Mouse (Mus musculus) CH12.LX (cell line): ENCODE measurements around the gene Nthl1. TPM values are rescaled to one million over a fixed set of nuclear protein-coding genes. Genes with fewer than 3 reads are reported as not detected.
"Not testable (repeated sequence)": the region's sequence is repeated elsewhere in the genome, so short reads cannot be mapped to it uniquely, and the experiment has no call there.

Source experiments
- DNase-seq: peaks from one replicate; pipeline ENCODE4 v3.0.0-alpha.2; 2013; ENCODE audit errors: extremely low read depth
- H3K27ac ChIP-seq: 2 replicates; pipeline ENCODE4 v1.5.1; 2012; ENCODE audit warnings: low read depth, mild to moderate bottlenecking, control low read depth, moderate library complexity; ENCODE audit not compliant: insufficient read depth
- H3K27me3 ChIP-seq: replicated peaks from 2 replicates; pipeline ENCODE3; 2012; ENCODE audit warnings: inconsistent platforms
- H3K36me3 ChIP-seq, 2 experiments: replicated peaks in 1 of 2; 2 replicates each; pipeline versions ENCODE3 to v1.6.1; 2012; ENCODE audit warnings: inconsistent platforms in 1 of 2, low read length in 1 of 2, mild to moderate bottlenecking in 1 of 2, mixed read lengths in 1 of 2, moderate library complexity in 1 of 2; ENCODE audit not compliant: control insufficient read depth in 1 of 2, insufficient read depth in 1 of 2
- H3K4me1 ChIP-seq, 2 experiments: 2 replicates each; pipeline ENCODE4 v1.6.1; 2012; ENCODE audit warnings: inconsistent platforms in 1 of 2, moderate library complexity in 1 of 2; ENCODE audit not compliant: insufficient read depth in 2 of 2, control insufficient read depth in 1 of 2
- H3K4me2 ChIP-seq: 2 replicates; pipeline ENCODE4 v1.6.1; 2012; ENCODE audit warnings: low read depth, mild to moderate bottlenecking, control low read depth; ENCODE audit not compliant: poor library complexity, insufficient read depth, severe bottlenecking
- H3K4me3 ChIP-seq, 3 experiments: fragments of 150-350 bp in 1 of 3; sonication (generic) in 1 of 3; replicated peaks in 1 of 3; 2 replicates each; pipeline versions ENCODE3 to v1.5.1; 2011 to 2012; ENCODE audit warnings: low read depth in 2 of 3, low read length in 2 of 3, mild to moderate bottlenecking in 2 of 3, moderate library complexity in 2 of 3, control low read depth in 1 of 3, improper control_type of control experiment in 1 of 3, inconsistent platforms in 1 of 3, mixed read lengths in 1 of 3; ENCODE audit not compliant: poor library complexity in 1 of 3
- H3K79me2 ChIP-seq: replicated peaks from 2 replicates; pipeline ENCODE4 v1.6.1; 2012; ENCODE audit warnings: mild to moderate bottlenecking, moderate library complexity; ENCODE audit not compliant: control insufficient read depth, poor library complexity, insufficient read depth, severe bottlenecking; ENCODE audit errors: extremely low read depth
- H3K9ac ChIP-seq: 2 replicates; pipeline ENCODE4 v1.6.1; 2012; ENCODE audit warnings: low read depth, mild to moderate bottlenecking, control low read depth, moderate library complexity; ENCODE audit not compliant: insufficient read depth
- H3K9me3 ChIP-seq: replicated peaks from 2 replicates; pipeline ENCODE3; 2012; ENCODE audit warnings: low read length, inconsistent platforms, mixed read lengths
- BHLHE40 ChIP-seq: IDR thresholded peaks from 2 replicates; pipeline ENCODE4 v1.6.1; 2011; ENCODE audit warnings: mild to moderate bottlenecking, low read depth, low read length, improper control_type of control experiment
- CHD1 ChIP-seq: IDR thresholded peaks from 2 replicates; pipeline ENCODE4 v1.6.1; 2012; ENCODE audit warnings: low read depth, low read length, improper control_type of control experiment, inconsistent platforms
- CHD2 ChIP-seq: IDR thresholded peaks from 2 replicates; pipeline ENCODE4 v1.6.1; 2011; ENCODE audit warnings: low read length, improper control_type of control experiment
- E2F4 ChIP-seq: IDR thresholded peaks from 2 replicates; pipeline ENCODE4 v1.6.1; 2011; ENCODE audit warnings: low read depth, low read length, improper control_type of control experiment; ENCODE audit not compliant: insufficient replicate concordance
- IRF4 ChIP-seq: IDR thresholded peaks from 2 replicates; pipeline ENCODE4 v1.6.1; 2014; ENCODE audit warnings: low read depth, mild to moderate bottlenecking, inconsistent platforms, low read length, improper control_type of control experiment
- JUN ChIP-seq: IDR thresholded peaks from 2 replicates; pipeline ENCODE4 v1.6.1; 2011; ENCODE audit warnings: low read depth, mild to moderate bottlenecking, low read length, improper control_type of control experiment, moderate library complexity; ENCODE audit not compliant: insufficient read depth
- JUND ChIP-seq: conservative IDR thresholded peaks from 2 replicates; pipeline ENCODE4 v1.6.1; 2011; ENCODE audit warnings: low read depth, low read length, improper control_type of control experiment
- KAT2A ChIP-seq: IDR thresholded peaks from 2 replicates; pipeline ENCODE4 v1.6.1; 2012; ENCODE audit warnings: low read length, improper control_type of control experiment, inconsistent platforms; ENCODE audit not compliant: insufficient replicate concordance
- MAX ChIP-seq: IDR thresholded peaks from 2 replicates; pipeline ENCODE4 v1.6.1; 2011; ENCODE audit warnings: low read length, improper control_type of control experiment
- MEF2A ChIP-seq: IDR thresholded peaks from 2 replicates; pipeline ENCODE4 v1.6.1; 2014; ENCODE audit warnings: low read depth, mild to moderate bottlenecking, inconsistent platforms, low read length, improper control_type of control experiment, borderline replicate concordance
- MXI1 ChIP-seq: IDR thresholded peaks from 2 replicates; pipeline ENCODE4 v1.6.1; 2011; ENCODE audit warnings: mild to moderate bottlenecking, low read depth, low read length, improper control_type of control experiment
- MYC ChIP-seq: IDR thresholded peaks from 2 replicates; pipeline ENCODE4 v1.6.1; 2011; ENCODE audit warnings: low read depth, mild to moderate bottlenecking, improper control_type of control experiment, low read length
- NRF1 ChIP-seq: IDR thresholded peaks from 2 replicates; pipeline ENCODE4 v1.6.1; 2014; ENCODE audit warnings: low read depth, mild to moderate bottlenecking, inconsistent platforms, low read length, improper control_type of control experiment, moderate library complexity
- PAX5 ChIP-seq: IDR thresholded peaks from 2 replicates; pipeline ENCODE4 v1.6.1; 2012; ENCODE audit warnings: low read length, inconsistent platforms, mixed read lengths
- POLR2A ChIP-seq: IDR thresholded peaks from 2 replicates; pipeline ENCODE4 v1.6.1; 2011; ENCODE audit warnings: low read depth, mild to moderate bottlenecking, improper control_type of control experiment, low read length
- RAD21 ChIP-seq: IDR thresholded peaks from 2 replicates; pipeline ENCODE4 v1.6.1; 2011; ENCODE audit warnings: low read depth, mild to moderate bottlenecking, low read length, improper control_type of control experiment, moderate library complexity
- SIN3A ChIP-seq: IDR thresholded peaks from 2 replicates; pipeline ENCODE4 v1.6.1; 2012; ENCODE audit warnings: low read length, improper control_type of control experiment, inconsistent platforms
- SMC3 ChIP-seq: IDR thresholded peaks from 2 replicates; pipeline ENCODE4 v1.6.1; 2011; ENCODE audit warnings: low read depth, low read length, improper control_type of control experiment
- TCF12 ChIP-seq: IDR thresholded peaks from 2 replicates; pipeline ENCODE4 v1.6.1; 2014; ENCODE audit warnings: low read depth, mild to moderate bottlenecking, inconsistent platforms, low read length, improper control_type of control experiment
- ZC3H11A ChIP-seq: IDR thresholded peaks from 2 replicates; pipeline ENCODE4 v1.6.1; 2012; ENCODE audit warnings: low read depth, mild to moderate bottlenecking, inconsistent platforms, low read length, improper control_type of control experiment
- ZMIZ1 ChIP-seq: IDR thresholded peaks from 2 replicates; pipeline ENCODE4 v1.6.1; 2012; ENCODE audit warnings: low read depth, mild to moderate bottlenecking, inconsistent platforms, low read length, improper control_type of control experiment
- dilution Hi-C: fragments of 300-500 bp; cut with MboI; formaldehyde crosslinking; loops from 2 replicates; pipeline ENCODE4 v1.14.3; 2020; ENCODE audit warnings: low sequenced_read_pairs; ENCODE audit not compliant: extremely low pct_unique_long_range_greater_than_20kb, extremely low pct_ligation_motif_present
- in situ Hi-C: fragments of 300-500 bp; cut with MboI; formaldehyde crosslinking; loops from 3 replicates; pipeline ENCODE4 v1.14.3; 2019; ENCODE audit warnings: low sequenced_read_pairs, low pct_ligation_motif_present, low pct_unique_long_range_greater_than_20kb, mixed read lengths
- polyA plus RNA-seq: library from polyadenylated mRNA; unstranded; fragments of >175 nt; gene quantifications from 2 replicates; pipeline ENCODE4 v1.2.1, GENCODE M21; 2012; ENCODE audit warnings: low read depth; ENCODE audit not compliant: insufficient read length
- total RNA-seq, 2 experiments: library from RNA; depleted of rRNA; stranded (reverse); fragments of 300-350 nt in 1 of 2; fragments of >200 nt in 1 of 2; gene quantifications; 2 replicates each; pipeline ENCODE4 v1.2.3; 2012 to 2014

Nthl1 gene
- total and polyA plus RNA-seq, 3 experiments: 20.1 to 24.0 (median 20.4) TPM

DNA sequence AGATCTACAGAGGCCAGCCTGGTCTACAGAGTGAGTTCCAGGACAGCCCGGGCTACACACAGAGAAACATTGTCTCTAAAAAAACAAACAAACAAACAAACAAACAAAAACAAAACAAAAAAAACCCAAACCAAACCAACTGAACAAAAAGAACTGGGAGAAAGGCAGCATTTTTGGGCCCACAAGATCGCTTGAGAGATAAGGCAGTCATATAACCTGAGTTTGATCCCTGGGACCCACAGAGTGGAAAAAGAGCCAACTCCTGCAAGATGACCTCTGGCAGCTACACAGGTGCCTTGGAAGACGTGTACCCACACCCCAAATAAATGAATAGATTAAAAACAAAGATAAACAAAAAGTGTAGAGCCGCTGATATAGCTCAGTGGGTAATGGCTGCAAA is 22.5 kb downstream of the Nthl1 start:
- no peak for TF ChIP-seq NRF1
- TF ChIP-seq E2F4: no peak
- no peak for TF ChIP-seq ZMIZ1
- TF ChIP-seq MAX: no peak
- no peak for TF ChIP-seq SMC3
- no peak for TF ChIP-seq ZC3H11A
- TF ChIP-seq POLR2A: no peak
- TF ChIP-seq BHLHE40: no peak
- TF ChIP-seq JUND: no peak
- no peak for TF ChIP-seq CHD2
- TF ChIP-seq TCF12: no peak
- no peak for TF ChIP-seq SIN3A
- TF ChIP-seq CHD1: no peak
- no peak for TF ChIP-seq JUN
- TF ChIP-seq KAT2A: no peak
- no peak for TF ChIP-seq MEF2A
- no peak overlapping the region for H3K27ac ChIP-seq
- no peaks in the 10 kb centered on the region for H3K36me3 ChIP-seq
- H3K79me2 ChIP-seq: no peaks in the 10 kb centered on the region
- H3K4me2 ChIP-seq: no peak overlapping the region
- DNase-seq: no peak
- no peak overlapping the region for H3K9ac ChIP-seq
- H3K4me3 ChIP-seq: no peak overlapping the region
- H3K9me3 ChIP-seq: no peaks in the 10 kb centered on the region
- peaks cover 13% of the 10 kb centered on the region for H3K27me3 ChIP-seq
- H3K4me1 ChIP-seq: peaks cover 3 to 22% of the 10 kb centered on the region in 2 experiments
- in situ Hi-C loops (loop anchor here (5.0 kb wide), 1 partner anchor 58 kb away; no protein-coding TSS in a partner anchor), dilution Hi-C loops (no loop called here)

DNA sequence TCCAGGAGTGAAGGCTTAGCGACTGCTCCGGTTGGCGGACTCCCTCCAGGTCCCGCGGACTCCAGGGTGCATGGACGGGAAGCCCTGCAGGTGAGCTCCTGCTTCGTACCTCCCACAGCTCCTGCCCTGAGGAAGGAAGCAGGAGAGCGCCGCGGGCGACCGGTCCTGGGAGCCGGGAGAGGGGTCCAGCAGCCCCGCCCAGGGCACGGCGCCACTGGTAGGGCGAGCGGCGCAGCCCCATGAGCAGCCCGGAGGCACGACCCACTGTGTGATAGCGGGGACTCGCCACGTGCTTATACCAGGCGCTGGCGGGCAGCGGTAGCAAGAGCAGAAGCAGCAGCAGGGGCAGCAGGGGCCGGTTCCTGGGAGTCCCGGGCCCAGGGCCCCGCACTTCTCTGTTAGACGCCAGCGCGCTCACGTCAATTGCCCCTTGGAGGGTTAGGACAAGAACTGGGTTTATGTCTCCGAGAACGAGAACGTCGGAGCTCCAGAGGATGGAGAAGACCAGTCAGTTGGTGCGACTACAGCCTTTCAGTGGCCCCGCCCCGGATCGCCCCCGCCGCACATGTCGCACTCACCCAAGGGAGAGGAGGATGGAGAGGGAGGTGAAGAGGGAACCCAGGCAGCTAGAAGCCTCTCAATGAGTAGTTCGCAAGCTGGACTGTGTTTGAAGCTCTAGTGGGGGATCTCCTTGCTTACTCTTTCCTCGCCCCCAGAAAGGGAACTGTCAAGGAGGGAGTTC is 25.7 kb downstream of the Nthl1 start, which contains the start of gene Npw:
TSS of gene Npw (minus strand) at position 441 of the 742 bp plus-strand sequence.
- dilution Hi-C loops: no loop called here
- Histone ChIP-seq H3K79me2 (no peaks in the 10 kb centered on the region), H3K36me3 (no peaks in the 10 kb centered on the region), H3K9me3 (no peaks in the 10 kb centered on the region), H3K9ac (no peak within 1 kb of the TSS), H3K27ac (no peak within 1 kb of the TSS), H3K27me3 (peaks cover 4% of the 10 kb centered on the region), H3K4me1 (peaks cover 3 to 22% of the 10 kb centered on the region in 2 experiments), H3K4me2 (no peak within 1 kb of the TSS), H3K4me3 (no peak within 1 kb of the TSS)
- no peak for DNase-seq
- in situ Hi-C loops: no loop called here
- TF ChIP-seq PAX5 (no peak), KAT2A (no peak), RAD21 (no peak), IRF4 (no peak), MXI1 (no peak), MAX (no peak), E2F4 (no peak), MYC (no peak)

DNA sequence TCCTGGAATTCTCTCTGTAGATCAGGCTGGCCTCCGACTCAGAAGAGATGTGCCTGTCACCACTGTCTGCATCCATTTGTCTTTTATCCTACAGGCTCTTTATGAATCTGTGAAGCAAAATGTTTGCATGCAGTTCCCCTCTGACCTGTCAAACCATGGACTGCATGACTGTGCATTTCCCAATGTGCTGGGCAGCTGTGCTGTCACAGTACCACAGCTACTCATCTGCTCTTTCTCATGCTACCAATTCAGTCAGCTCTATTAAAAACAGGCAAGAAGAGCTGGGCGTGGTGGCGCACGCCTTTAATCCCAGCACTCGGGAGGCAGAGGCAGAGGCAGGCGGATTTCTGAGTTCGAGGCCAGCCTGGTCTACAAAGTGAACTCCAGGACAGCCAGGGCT is 34.5 kb downstream of the Nthl1 start:
- DNase-seq, H3K36me3 ChIP-seq, in situ Hi-C loops, H3K4me3 ChIP-seq, H3K27me3 ChIP-seq, H3K4me2 ChIP-seq, H3K9me3 ChIP-seq, H3K27ac ChIP-seq, dilution Hi-C loops, H3K9ac ChIP-seq: not testable (repeated sequence)
- Histone ChIP-seq H3K4me1 (peaks cover 5 to 35% of the 10 kb centered on the region in 2 experiments; a peak in 2 of 4 replicates), H3K79me2 (peaks cover 23% of the 10 kb centered on the region)
